Mouse (Mus musculus) intestine, postnatal 0 days (tissue): ENCODE measurements around the gene Gm42417. TPM values are rescaled to one million over a fixed set of nuclear protein-coding genes. Genes with fewer than 3 reads are reported as not detected.
A peak's percentile ranks its signal among the peaks of the same experiment; 100 is the strongest.

ENCODE experiments used
- ATAC-seq: fragments of 200-750 bp; cut with Nextera tagmentation; 2 replicates; pipeline ENCODE4 v1.8.0; 2017; ENCODE audit warnings: mild to moderate bottlenecking, moderate TSS enrichment, moderate library complexity
- H3K27ac ChIP-seq: fragments of 300-500 bp; sonication (generic); 2 replicates; pipeline ENCODE4 v1.5.1; 2014; ENCODE audit warnings: mild to moderate bottlenecking, low read depth, low read length, moderate library complexity
- H3K27me3 ChIP-seq: fragments of 300-500 bp; sonication (generic); replicated peaks from 2 replicates; pipeline ENCODE4 v1.6.1; 2014; ENCODE audit warnings: low read length, mixed read lengths; ENCODE audit not compliant: control insufficient read depth, insufficient read depth
- H3K36me3 ChIP-seq: fragments of 300-500 bp; sonication (generic); 2 replicates; pipeline ENCODE4 v1.6.1; 2014; ENCODE audit warnings: mild to moderate bottlenecking, moderate library complexity; ENCODE audit not compliant: control insufficient read depth, insufficient read depth
- H3K4me1 ChIP-seq: fragments of 300-500 bp; sonication (generic); replicated peaks from 2 replicates; pipeline ENCODE4 v1.6.1; 2014; ENCODE audit warnings: antibody characterized with exemption, low read length, mixed read lengths; ENCODE audit not compliant: control insufficient read depth, insufficient read depth
- H3K4me2 ChIP-seq: fragments of 300-500 bp; sonication (generic); replicated peaks from 2 replicates; pipeline ENCODE4 v1.6.1; 2014; ENCODE audit warnings: low read depth, mild to moderate bottlenecking, moderate library complexity
- H3K4me3 ChIP-seq: fragments of 300-500 bp; sonication (generic); 2 replicates; pipeline ENCODE4 v1.5.1; 2014; ENCODE audit warnings: low read depth, low read length
- H3K9ac ChIP-seq: fragments of 300-500 bp; sonication (generic); 2 replicates; pipeline ENCODE4 v1.6.1; 2014; ENCODE audit warnings: mild to moderate bottlenecking, low read depth, low read length
- H3K9me3 ChIP-seq: fragments of 300-500 bp; sonication (generic); 2 replicates; pipeline ENCODE4 v1.6.1; 2016; ENCODE audit warnings: mixed run types; ENCODE audit not compliant: control insufficient read depth
- CTCF ChIP-seq: sonication (generic); IDR thresholded peaks from 2 replicates; pipeline ENCODE4 v1.5.1; 2016; ENCODE audit warnings: low read depth, mild to moderate bottlenecking, control low read depth, antibody characterized with exemption, moderate library complexity
- WGBS: fragments of 180-500 bp; shearing (Covaris S2); extraction: QIAGEN DNeasy Blood & Tissue Kit; methylation state at CpG from one replicate; pipeline ENCODE4 v1.1.7; 2014; 5-methylcytosine and 5-hydroxymethylcytosine counted together
- polyA plus RNA-seq: library from polyadenylated mRNA; unstranded; fragments of >200 nt; fragmentation: Nextera tagmentation; extraction: Ambion mirVana; gene quantifications from 2 replicates; pipeline ENCODE4 v1.2.1, GENCODE M21; 2015

Gm42417 gene
- polyA plus RNA-seq, 1 experiment from 2014 or later = 0.22 TPM

DNA sequence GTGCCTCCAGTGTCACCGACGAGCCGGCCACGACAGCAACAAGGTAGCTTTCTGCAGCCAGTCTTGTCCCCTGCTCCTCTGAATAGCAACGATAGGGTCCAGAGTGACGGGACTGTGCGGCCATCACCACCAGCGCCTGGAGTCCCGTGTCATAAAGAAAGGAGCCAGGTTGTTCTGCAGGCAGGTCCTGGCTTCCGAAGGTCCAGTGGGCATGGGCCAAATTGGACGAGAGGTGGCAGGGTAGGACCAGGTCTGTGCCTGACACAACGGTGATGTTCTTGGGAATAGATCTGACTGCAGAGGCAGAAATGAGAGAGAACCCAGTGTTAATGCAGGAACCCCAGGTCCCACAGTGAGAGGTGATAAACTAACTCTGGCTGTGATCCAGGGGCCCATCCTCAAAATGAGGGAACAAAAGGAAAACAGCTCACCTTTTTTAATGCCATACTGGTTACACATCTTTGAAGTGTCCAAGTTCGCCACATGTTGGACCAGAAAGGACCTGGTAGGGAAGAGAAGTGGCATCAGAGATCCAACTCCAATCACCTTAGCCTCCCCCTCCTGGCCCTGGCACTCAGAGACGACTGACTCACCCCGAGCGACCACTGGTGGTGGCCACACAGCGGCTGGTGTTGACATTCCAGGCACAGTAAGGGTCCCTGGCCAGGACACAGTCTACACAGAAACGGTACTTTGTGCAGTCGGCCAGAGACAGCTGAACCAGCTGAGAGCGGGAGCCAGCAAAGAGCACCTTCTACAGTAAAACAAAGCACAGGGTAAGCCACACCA lies 11.0 kb upstream of the Gm42417 start:
- WGBS = 81% methylated on average over 20 of the region's 20 CpGs
- H3K27me3 ChIP-seq = no peaks in the 10 kb centered on the region
- no peak overlapping the region for H3K9ac ChIP-seq
- H3K4me1 ChIP-seq = no peaks in the 10 kb centered on the region
- no peaks in the 10 kb centered on the region for H3K9me3 ChIP-seq
- TF ChIP-seq CTCF = 0 out of 2 replicates have a peak, but pooled peaks have one; percentile 9
- H3K4me2 ChIP-seq = no peak overlapping the region
- peaks cover 58% of the 10 kb centered on the region for H3K36me3 ChIP-seq
- H3K27ac ChIP-seq = peak overlapping the region; percentile 46; the same call in 1 of the 2 replicates
- H3K4me3 ChIP-seq = no peak overlapping the region
- no peak for ATAC-seq

DNA sequence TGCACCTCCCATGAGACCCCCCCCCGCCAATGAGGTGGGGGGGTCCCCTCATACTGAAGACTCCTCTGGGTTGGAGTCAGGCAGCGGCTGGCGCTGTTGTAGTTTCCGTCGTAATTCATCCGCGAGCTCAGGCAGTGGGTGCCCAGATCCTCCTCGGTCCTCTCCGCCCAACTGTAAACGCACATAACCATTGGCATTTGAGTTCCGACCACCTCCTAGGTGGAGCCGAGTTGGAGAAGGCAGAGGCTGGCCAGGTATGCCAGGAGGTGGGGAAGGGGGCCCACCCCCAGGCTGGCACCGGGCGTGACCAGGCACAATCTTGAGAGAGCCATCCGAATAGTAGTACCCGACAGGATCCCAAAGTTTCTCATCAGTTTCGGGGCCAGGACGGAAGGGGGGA lies 10.3 kb upstream of the Gm42417 start:
- Histone ChIP-seq H3K9me3 (no peaks in the 10 kb centered on the region), H3K36me3 (peaks cover 58% of the 10 kb centered on the region), H3K4me1 (no peaks in the 10 kb centered on the region), H3K4me3 (no peak overlapping the region), H3K27me3 (no peaks in the 10 kb centered on the region), H3K4me2 (no peak overlapping the region), H3K27ac (peak overlapping the region; percentile 46), H3K9ac (no peak overlapping the region)
- 75% methylated on average over 18 of the region's 18 CpGs for WGBS
- no peak for TF ChIP-seq CTCF
- no peak for ATAC-seq

DNA sequence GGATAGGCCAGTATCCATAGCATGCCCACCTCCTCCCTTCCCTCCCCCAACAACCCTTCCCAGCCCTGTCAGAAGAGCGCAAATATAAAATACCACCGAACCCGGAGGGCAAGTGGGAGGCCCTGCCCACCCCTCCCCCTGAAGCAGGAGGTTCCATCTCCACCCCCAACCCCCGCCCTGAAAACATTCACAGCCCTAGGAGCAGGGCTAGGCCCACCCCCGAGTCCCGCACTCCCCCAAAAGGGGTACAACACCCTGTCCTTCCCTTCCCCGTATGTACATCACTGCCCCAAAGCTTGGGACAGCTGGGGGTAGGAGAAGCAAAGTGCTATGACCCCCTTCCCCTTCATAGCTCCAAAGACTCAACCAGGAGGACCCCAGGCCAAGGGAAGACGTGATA lies 9.5 kb upstream of the Gm42417 start:
- H3K9ac ChIP-seq = no peak overlapping the region
- 52% methylated on average over 8 of the region's 8 CpGs for WGBS

DNA sequence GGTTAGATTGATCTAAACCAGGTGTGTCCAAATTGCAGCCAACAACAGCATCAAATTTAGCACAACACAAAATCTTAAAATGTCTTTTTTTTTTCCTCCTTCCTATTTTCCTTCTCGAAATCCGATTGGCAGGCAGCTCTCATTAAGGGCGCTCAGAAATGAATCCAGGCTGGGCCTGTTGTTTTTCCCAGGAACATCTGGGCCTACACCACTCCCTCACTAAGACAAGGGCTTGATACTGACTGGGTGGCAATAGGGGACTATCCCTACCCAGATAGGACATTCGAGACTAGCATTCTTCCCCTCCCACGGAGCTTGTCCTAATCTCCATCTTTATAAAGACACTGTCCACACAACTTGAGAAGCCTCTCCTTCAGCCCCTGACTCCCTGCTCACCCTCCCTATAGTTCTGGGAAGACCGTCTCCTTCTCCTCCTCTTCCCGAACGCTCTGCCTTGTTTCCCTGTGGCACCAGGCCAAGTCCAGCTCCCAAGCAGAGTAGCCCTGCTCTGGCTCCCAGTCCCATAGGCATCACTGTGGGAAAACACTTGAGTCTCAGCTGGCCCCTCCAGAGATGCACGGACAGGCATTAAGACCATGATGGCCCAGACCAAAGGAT lies 8.9 kb upstream of the Gm42417 start:
- Histone ChIP-seq H3K9ac (no peak overlapping the region), H3K4me1 (no peaks in the 10 kb centered on the region), H3K27ac (no peak overlapping the region; the same call in 1 of the 2 replicates), H3K27me3 (no peaks in the 10 kb centered on the region), H3K4me3 (no peak overlapping the region), H3K4me2 (no peak overlapping the region), H3K9me3 (no peaks in the 10 kb centered on the region), H3K36me3 (peaks cover 55% of the 10 kb centered on the region)
- ATAC-seq = no peak
- TF ChIP-seq CTCF = no peak
- 43% methylated on average over 9 of the region's 9 CpGs for WGBS

More for the DNA sequence above, 9.5 kb upstream of the Gm42417 start:
- Histone ChIP-seq H3K27me3 (no peaks in the 10 kb centered on the region), H3K36me3 (peaks cover 57% of the 10 kb centered on the region), H3K27ac (no peak overlapping the region; the same call in 1 of the 2 replicates), H3K4me2 (no peak overlapping the region), H3K4me3 (no peak overlapping the region), H3K9me3 (no peaks in the 10 kb centered on the region), H3K4me1 (no peaks in the 10 kb centered on the region)
- TF ChIP-seq CTCF = no peak
- no peak for ATAC-seq

- WGBS = under 1% methylated on average over 43 of the region's 43 CpGs
- no peaks in the 10 kb centered on the region for H3K27me3 ChIP-seq
- peak within 1 kb of the TSS; percentile 64 for H3K9ac ChIP-seq
- H3K4me1 ChIP-seq = no peaks in the 10 kb centered on the region
- H3K4me3 ChIP-seq = peak within 1 kb of the TSS; percentile 64
- H3K4me2 ChIP-seq = peak within 1 kb of the TSS; percentile 75
- peak; percentile 100 for TF ChIP-seq CTCF
- H3K9me3 ChIP-seq = no peaks in the 10 kb centered on the region
- ATAC-seq = peak; percentile 99
- H3K27ac ChIP-seq = peak within 1 kb of the TSS; percentile 52; the same call in 1 of the 2 replicates
- H3K36me3 ChIP-seq = peaks cover 51% of the 10 kb centered on the region
Observed at GRCm38 (mm10) chr1:36546888-36547471, 7.8 kb upstream of the Gm42417 start, which contains the start of gene Ankrd39. TSS of gene Ankrd39 (minus strand) at chr1:36547445.
